In the genomic region with DNA sequence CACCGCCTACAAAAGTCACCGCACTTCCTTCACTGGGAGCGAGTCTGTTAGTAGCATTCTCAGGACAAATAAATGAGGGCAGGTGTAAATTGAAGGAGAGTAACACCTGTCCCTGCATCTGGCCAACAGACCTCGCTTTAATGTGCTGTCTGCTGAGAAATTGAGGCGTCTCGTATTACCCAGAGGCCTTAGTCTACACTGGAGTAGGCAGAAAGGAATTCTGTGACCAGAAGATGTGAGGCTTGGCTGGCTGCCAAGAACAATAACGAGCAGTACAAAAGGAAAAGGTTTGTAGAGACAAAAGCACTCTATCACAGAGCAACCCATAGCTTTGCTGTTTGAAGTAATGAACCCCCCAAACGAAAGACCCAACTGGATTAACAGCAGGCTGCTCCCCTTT, we compare ENCODE assay signal across 9 mouse cellular contexts.
DNase-seq lines count a peak whose midpoint lies in the region; ATAC-seq and TF ChIP-seq lines count a peak whose summit lies in the region.
"Had no signal": no experiment of that assay in that cellular context is flagged by ENCODE, and none has a peak within 500 bp of the region (broad histone marks: within the 10 kb centered on the region; RNA-seq: fewer than 3 reads in every experiment).

No protein-coding gene starts in this region.

- no peak overlapping the region for H3K4me3 ChIP-seq in lung, postnatal 0 days (ENCODE audit: low read depth, low read length)
- H3K4me3 ChIP-seq: erythroblast, embryonic 14.5 days had no signal

- 24% methylated on average over 8 of the region's 8 CpGs for WGBS in lung, postnatal 0 days

- no peak overlapping the region for H3K27ac ChIP-seq in lung, postnatal 0 days (ENCODE audit: low read length)

- H3K27me3 ChIP-seq in lung, postnatal 0 days (replicated peaks; ENCODE audit: insufficient read depth, low read length) = no peaks in the 10 kb centered on the region

- H3K36me3 ChIP-seq in lung, postnatal 0 days (ENCODE audit: insufficient read depth, low read length) = no peaks in the 10 kb centered on the region

- TF ChIP-seq EP300 in lung, postnatal 0 days (IDR thresholded peaks at IDR 0.05) = no peak

- H3K9ac ChIP-seq in lung, postnatal 0 days (replicated peaks; ENCODE audit: low read depth) = no peak overlapping the region

- H3K9me3 ChIP-seq in lung, postnatal 0 days (ENCODE audit: low read length) = no peaks in the 10 kb centered on the region

- TF ChIP-seq CTCF in lung, postnatal 0 days (IDR thresholded peaks at IDR 0.05) = no peak

- no peak overlapping the region for H3K4me2 ChIP-seq in lung, postnatal 0 days (replicated peaks; ENCODE audit: low read depth, low read length)

- DNase-seq in adrenal gland, adult (ENCODE audit: inconsistent age in 2 of 2, low spot score in 1 of 2) = peak; percentile 29 to 70
- no peak for DNase-seq in adrenal gland, postnatal 4 days (ENCODE audit: low spot score in 2 of 2)
- peak; percentile 64 for DNase-seq in adrenal gland, postnatal 14 days
- DNase-seq in forelimb bud, embryonic 11.5 days (ENCODE audit: low read depth, low spot score) = peak; percentile 97
- DNase-seq in kidney, adult 8-10 months = peak; percentile 48 to 64
- DNase-seq in lung, postnatal 0 days (ENCODE audit: low spot score) = peak; percentile 61
- peak; percentile 85 for DNase-seq in retina, postnatal 1 day
- no peak for DNase-seq in B cell, adult 2 months

- ATAC-seq in lung, postnatal 0 days = peak; percentile 38; the same call in 1 of the 2 replicates

- H3K4me1 ChIP-seq in lung, postnatal 0 days (ENCODE audit: insufficient read depth, low read depth, low read length) = no peaks in the 10 kb centered on the region

Comparison
In these comparisons a context has a peak if more than half of its experiments do, and no peak if none do; other contexts are left out.
1. DNase-seq: peak in adrenal gland, adult (2 of 2), adrenal gland, postnatal 14 days (single experiment), forelimb bud, embryonic 11.5 days (single experiment), kidney, adult 8-10 months (2 of 2), lung, postnatal 0 days (single experiment) and retina, postnatal 1 day (single experiment); none in adrenal gland, postnatal 4 days (0 of 2) and B cell, adult 2 months (0 of 2).